Mouse (Mus musculus): ENCODE data around the gene Elk3. TPM values are rescaled to one million over a fixed set of nuclear protein-coding genes. Genes with fewer than 3 reads are reported as not detected.
A peak's percentile ranks its signal among the peaks of the same experiment; 100 is the strongest.
"Not testable (repeated sequence)": the region's sequence is repeated elsewhere in the genome, so short reads cannot be mapped to it uniquely, and the experiment has no call there.

Gene Elk3
- polyA plus RNA-seq (2015; fragmentation: Nextera tagmentation; extraction: Ambion mirVana), result 33.9 and 40.0 TPM in 2 replicates

GRCm38 (mm10) chr10:93310721-93311411 is at the start of gene Elk3:
Gene Elk3 (minus strand): TSS chr10:93311135.
- peak within 1 kb of the TSS; percentile 97 for H3K9ac ChIP-seq
- peaks cover 34% of the 10 kb centered on the region for H3K4me1 ChIP-seq
- WGBS, result under 1% methylated on average over 52 of the region's 53 CpGs
- peak within 1 kb of the TSS; percentile 98 for H3K27ac ChIP-seq
- no peaks in the 10 kb centered on the region for H3K9me3 ChIP-seq
- no peaks in the 10 kb centered on the region for H3K36me3 ChIP-seq
- ATAC-seq (ENCODE audit: insufficient number of reproducible peaks, insufficient read depth, low FRiP score, low TSS enrichment, low read depth), result peak; percentile 80
- H3K4me2 ChIP-seq, result peak within 1 kb of the TSS; percentile 79
- H3K4me3 ChIP-seq, result peak within 1 kb of the TSS; percentile 80
- no peaks in the 10 kb centered on the region for H3K27me3 ChIP-seq

DNA sequence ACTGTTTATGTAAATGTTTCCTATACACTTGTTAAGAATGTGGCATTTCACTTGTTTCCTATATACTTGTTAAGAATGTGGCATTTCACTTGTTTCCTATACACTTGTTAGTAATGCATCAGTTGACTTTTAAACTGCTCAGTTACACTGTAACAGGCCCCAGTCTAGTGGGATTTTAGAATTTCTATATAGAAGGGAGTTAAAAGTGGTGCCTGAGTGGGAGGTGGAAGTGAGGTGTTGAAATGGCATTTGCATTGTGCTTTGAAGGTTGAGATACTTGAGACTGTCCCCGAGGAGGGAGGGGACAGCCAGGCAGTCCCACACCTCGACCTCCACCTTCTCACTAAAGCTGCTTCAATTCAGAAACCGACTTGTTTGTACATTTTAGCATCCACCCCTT is 49.7 kb upstream of the Elk3 start:
- H3K9me3 ChIP-seq, result no peaks in the 10 kb centered on the region
- no peak for ATAC-seq (ENCODE audit: insufficient number of reproducible peaks, insufficient read depth, low FRiP score, low TSS enrichment, low read depth)
- 51% methylated on average over 3 of the region's 3 CpGs for WGBS

DNA sequence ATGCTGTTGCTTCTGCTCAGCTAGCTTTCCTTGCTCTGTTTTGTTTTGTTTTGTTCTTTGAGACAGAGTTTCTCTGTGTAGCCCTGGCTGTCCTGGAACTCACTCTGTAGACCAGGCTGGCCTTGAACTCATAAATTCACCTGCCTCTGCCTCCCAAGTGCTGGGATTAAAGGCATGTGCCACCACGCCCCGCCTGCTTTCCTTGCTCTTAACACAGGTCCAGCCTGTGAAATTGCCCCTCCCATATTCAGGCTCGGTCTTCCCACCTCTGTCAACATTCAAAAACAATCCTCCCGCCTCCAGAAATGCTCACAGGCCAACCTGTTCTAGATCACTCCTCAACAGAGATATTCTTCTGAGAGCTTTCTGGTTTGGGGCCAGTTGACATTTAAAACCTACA is 49.3 kb upstream of the Elk3 start:
- H3K9ac ChIP-seq; H3K27me3 ChIP-seq; H3K4me3 ChIP-seq; H3K4me1 ChIP-seq; H3K36me3 ChIP-seq; ATAC-seq (ENCODE audit: insufficient number of reproducible peaks, insufficient read depth, low FRiP score, low TSS enrichment, low read depth); H3K27ac ChIP-seq; H3K4me2 ChIP-seq; H3K9me3 ChIP-seq: not testable (repeated sequence)
- WGBS, result 67% methylated on average over 4 of the region's 4 CpGs

More for the DNA sequence above, 49.7 kb upstream of the Elk3 start:
- Histone ChIP-seq H3K27ac (no peak overlapping the region), H3K9ac (no peak overlapping the region), H3K4me2 (no peak overlapping the region), H3K36me3 (no peaks in the 10 kb centered on the region), H3K4me3 (no peak overlapping the region), H3K4me1 (peaks cover 3% of the 10 kb centered on the region; the same call in 1 of the 2 replicates), H3K27me3 (no peaks in the 10 kb centered on the region)

DNA sequence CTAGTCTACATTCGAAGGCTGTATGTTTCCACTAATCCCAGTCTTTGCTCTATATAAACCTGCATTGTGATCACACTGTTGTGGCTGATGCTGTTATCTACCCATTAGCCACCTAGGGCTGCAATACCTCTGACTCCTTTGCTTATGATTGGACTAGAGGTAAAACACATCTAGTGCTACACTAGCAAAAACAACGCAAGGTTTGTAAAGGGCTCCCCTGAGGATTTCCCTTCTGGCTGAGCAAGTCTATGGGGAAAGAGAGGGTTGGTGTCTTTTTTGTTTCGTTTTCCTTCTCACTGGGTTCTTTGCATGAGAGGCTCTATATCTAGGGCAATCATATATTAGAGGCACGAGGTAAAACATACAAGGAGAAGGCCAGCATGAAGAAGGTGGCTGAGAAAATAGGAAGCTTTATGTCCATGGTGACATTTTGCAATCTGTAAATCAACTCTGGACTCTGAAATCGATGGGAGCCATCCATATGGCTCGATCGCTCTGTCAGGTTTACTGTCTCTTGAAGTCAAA is 48.5 kb upstream of the Elk3 start:
- Histone ChIP-seq H3K4me1 (0 out of 2 replicates have a peak, but pooled peaks cover 8% of the 10 kb centered on the region), H3K27ac (no peak overlapping the region), H3K9ac (no peak overlapping the region), H3K4me3 (no peak overlapping the region), H3K36me3 (no peaks in the 10 kb centered on the region), H3K4me2 (no peak overlapping the region), H3K27me3 (no peaks in the 10 kb centered on the region), H3K9me3 (no peaks in the 10 kb centered on the region)
- WGBS, result 85% methylated on average over 7 of the region's 7 CpGs
- no peak for ATAC-seq (ENCODE audit: insufficient number of reproducible peaks, insufficient read depth, low FRiP score, low TSS enrichment, low read depth)

DNA sequence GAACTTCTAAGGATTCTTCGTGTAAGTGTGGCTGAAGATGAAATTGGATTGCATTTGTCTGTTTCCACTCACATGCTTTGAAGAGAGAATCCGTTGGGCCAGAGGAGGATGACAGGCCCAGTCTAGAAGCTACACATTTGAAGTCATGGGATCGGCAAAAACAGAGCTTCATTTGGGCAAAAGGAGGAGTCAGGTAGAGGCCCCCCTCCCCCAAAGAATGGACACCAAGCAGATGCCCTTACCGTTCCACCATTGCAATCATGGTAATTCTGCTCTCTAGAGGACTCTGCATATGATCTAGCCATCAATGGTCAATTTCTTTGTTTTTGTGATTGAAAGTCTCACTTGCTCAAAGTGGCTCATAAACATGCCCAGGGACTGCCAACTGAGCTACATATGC is 47.9 kb upstream of the Elk3 start:
- Histone ChIP-seq H3K4me3 (no peak overlapping the region), H3K4me2 (no peak overlapping the region), H3K27me3 (no peaks in the 10 kb centered on the region), H3K36me3 (no peaks in the 10 kb centered on the region), H3K9ac (no peak overlapping the region), H3K9me3 (no peaks in the 10 kb centered on the region), H3K4me1 (0 out of 2 replicates have a peak, but pooled peaks cover 8% of the 10 kb centered on the region), H3K27ac (no peak overlapping the region)
- WGBS, result 80% methylated on average over 4 of the region's 4 CpGs
- no peak for ATAC-seq (ENCODE audit: insufficient number of reproducible peaks, insufficient read depth, low FRiP score, low TSS enrichment, low read depth)

DNA sequence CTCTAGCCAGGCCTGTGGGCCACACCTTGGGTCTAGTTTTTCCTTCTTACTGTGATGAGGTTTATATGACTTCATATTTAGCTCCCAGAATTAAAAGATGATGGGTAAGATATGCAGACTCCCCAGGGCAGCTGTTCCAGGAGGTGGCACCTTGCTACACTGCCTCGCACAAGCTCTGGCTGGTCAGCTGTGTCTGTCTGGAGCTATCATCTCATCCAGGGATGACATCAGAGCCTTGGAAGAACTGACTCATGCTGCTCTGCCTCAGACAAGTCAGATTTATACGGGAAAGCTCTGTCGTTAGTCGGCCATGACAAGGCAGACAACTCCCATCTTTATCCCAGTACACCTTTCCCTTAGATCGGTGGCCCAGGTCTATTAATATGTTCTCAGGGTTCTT is 46.2 kb upstream of the Elk3 start:
- no peak overlapping the region for H3K27ac ChIP-seq
- WGBS, result 91% methylated on average over 5 of the region's 5 CpGs
- ATAC-seq (ENCODE audit: insufficient number of reproducible peaks, insufficient read depth, low FRiP score, low TSS enrichment, low read depth), result no peak
- no peak overlapping the region for H3K4me3 ChIP-seq
- no peak overlapping the region for H3K4me2 ChIP-seq
- no peak overlapping the region for H3K9ac ChIP-seq
- H3K9me3 ChIP-seq, result no peaks in the 10 kb centered on the region
- H3K27me3 ChIP-seq, result no peaks in the 10 kb centered on the region
- H3K4me1 ChIP-seq, result 0 out of 2 replicates have a peak, but pooled peaks cover 8% of the 10 kb centered on the region
- H3K36me3 ChIP-seq, result no peaks in the 10 kb centered on the region

DNA sequence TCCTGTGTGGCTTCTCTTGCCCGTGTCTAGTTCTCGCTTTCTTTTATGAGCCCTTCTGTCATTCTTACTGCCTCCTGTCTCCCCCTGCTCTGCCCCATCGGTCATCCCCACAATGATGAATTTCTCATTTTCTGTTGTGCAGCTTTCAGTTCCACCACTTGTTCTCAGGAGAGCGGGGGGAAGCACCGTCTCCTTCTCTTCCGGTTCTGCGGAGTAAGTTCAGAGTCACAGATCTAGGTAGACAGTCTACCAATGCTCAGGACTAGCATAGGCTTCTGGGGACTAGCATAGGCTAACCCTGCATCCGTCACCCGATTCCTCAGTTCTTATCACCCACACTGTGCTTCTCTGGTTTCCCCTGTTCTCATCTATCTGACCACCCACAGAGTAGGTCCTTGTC is 45.2 kb upstream of the Elk3 start:
- WGBS, result 92% methylated on average over 9 of the region's 9 CpGs
- Histone ChIP-seq H3K9ac (no peak overlapping the region), H3K4me3 (no peak overlapping the region), H3K4me1 (0 out of 2 replicates have a peak, but pooled peaks cover 8% of the 10 kb centered on the region), H3K4me2 (no peak overlapping the region), H3K36me3 (no peaks in the 10 kb centered on the region), H3K27ac (no peak overlapping the region), H3K27me3 (no peaks in the 10 kb centered on the region), H3K9me3 (no peaks in the 10 kb centered on the region)
- no peak for ATAC-seq (ENCODE audit: insufficient number of reproducible peaks, insufficient read depth, low FRiP score, low TSS enrichment, low read depth)

GRCm38 (mm10) chr10:93355276-93355927 is 44.5 kb upstream of the Elk3 start:
- Histone ChIP-seq H3K36me3 (no peaks in the 10 kb centered on the region), H3K9ac (no peak overlapping the region), H3K9me3 (no peaks in the 10 kb centered on the region), H3K4me3 (no peak overlapping the region), H3K27ac (peak overlapping the region; percentile 22; the same call in 1 of the 2 replicates), H3K4me2 (no peak overlapping the region), H3K27me3 (no peaks in the 10 kb centered on the region), H3K4me1 (0 out of 2 replicates have a peak, but pooled peaks cover 8% of the 10 kb centered on the region)
- 28% methylated on average over 8 of the region's 8 CpGs for WGBS
- no peak for ATAC-seq (ENCODE audit: insufficient number of reproducible peaks, insufficient read depth, low FRiP score, low TSS enrichment, low read depth)

GRCm38 (mm10) chr10:93353545-93354326 is 42.8 kb upstream of the Elk3 start:
- Histone ChIP-seq H3K27me3 (no peaks in the 10 kb centered on the region), H3K4me1 (0 out of 2 replicates have a peak, but pooled peaks cover 8% of the 10 kb centered on the region), H3K27ac (no peak overlapping the region), H3K4me3 (no peak overlapping the region), H3K4me2 (no peak overlapping the region), H3K36me3 (no peaks in the 10 kb centered on the region), H3K9me3 (no peaks in the 10 kb centered on the region), H3K9ac (no peak overlapping the region)
- WGBS, result 80% methylated on average over 10 of the region's 10 CpGs
- no peak for ATAC-seq (ENCODE audit: insufficient number of reproducible peaks, insufficient read depth, low FRiP score, low TSS enrichment, low read depth)

DNA sequence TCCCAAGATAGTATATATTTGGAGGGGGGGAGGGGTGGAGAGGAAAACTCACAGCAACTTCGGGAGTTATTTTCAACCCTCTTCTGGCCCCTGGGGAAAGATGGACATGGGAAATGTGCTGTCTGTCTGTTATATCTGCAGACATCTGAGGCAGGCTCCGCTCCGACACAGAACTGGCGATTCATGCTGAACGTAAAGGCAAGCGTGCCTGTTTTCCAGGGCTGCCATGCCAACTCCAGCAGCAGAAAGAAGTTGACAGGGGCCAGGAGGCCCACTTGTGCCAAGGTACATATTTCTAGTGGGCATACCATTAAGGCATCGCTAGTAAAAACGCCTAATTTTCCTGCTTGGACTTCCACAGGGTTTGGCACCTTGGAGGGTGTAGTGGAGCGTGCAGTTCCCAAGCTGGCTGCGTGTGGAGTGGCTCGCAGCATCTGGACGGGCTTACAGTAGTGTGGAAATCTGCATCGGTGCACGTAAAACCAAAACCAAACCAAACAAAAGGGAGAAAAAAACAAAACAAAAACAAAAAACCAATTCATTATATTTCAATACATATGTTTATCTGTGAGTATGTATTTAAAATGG is 37.1 kb upstream of the Elk3 start:
- 51% methylated on average over 14 of the region's 14 CpGs for WGBS
- H3K36me3 ChIP-seq, result no peaks in the 10 kb centered on the region
- H3K9ac ChIP-seq, result no peak overlapping the region
- no peak for ATAC-seq (ENCODE audit: insufficient number of reproducible peaks, insufficient read depth, low FRiP score, low TSS enrichment, low read depth)
- H3K27me3 ChIP-seq, result no peaks in the 10 kb centered on the region
- peaks cover 15% of the 10 kb centered on the region for H3K4me1 ChIP-seq
- H3K4me2 ChIP-seq, result peak overlapping the region; percentile 22; the same call in 1 of the 2 replicates
- H3K27ac ChIP-seq, result peak overlapping the region; percentile 57; the same call in 1 of the 2 replicates
- H3K4me3 ChIP-seq, result no peak overlapping the region
- H3K9me3 ChIP-seq, result no peaks in the 10 kb centered on the region

GRCm38 (mm10) chr10:93347387-93347786 is 36.5 kb upstream of the Elk3 start:
- WGBS, result 31% methylated on average over 7 of the region's 7 CpGs
- no peak for ATAC-seq (ENCODE audit: insufficient number of reproducible peaks, insufficient read depth, low FRiP score, low TSS enrichment, low read depth)
- no peaks in the 10 kb centered on the region for H3K36me3 ChIP-seq
- H3K27me3 ChIP-seq, result no peaks in the 10 kb centered on the region
- no peak overlapping the region for H3K9ac ChIP-seq
- 0 out of 2 replicates have a peak overlapping the region, but pooled peaks have one; percentile 57 for H3K27ac ChIP-seq
- H3K4me2 ChIP-seq, result peak overlapping the region; percentile 22; the same call in 1 of the 2 replicates
- no peaks in the 10 kb centered on the region for H3K9me3 ChIP-seq
- H3K4me1 ChIP-seq, result peaks cover 15% of the 10 kb centered on the region
- no peak overlapping the region for H3K4me3 ChIP-seq

All from embryonic facial prominence, embryonic 13.5 days (tissue).